Mouse (Mus musculus) layer of hippocampus, adult 8-10 months (tissue): ENCODE data around the gene Aldh1a2. TPM values are rescaled to one million over a fixed set of nuclear protein-coding genes. Genes with fewer than 3 reads are reported as not detected.

Source experiments
- total RNA-seq, 4 experiments: library from RNA; stranded (reverse); gene quantifications; 2 replicates each; pipeline ENCODE4 v1.2.4; 2022

The Aldh1a2 gene
- total RNA-seq, 4 experiments from 2014 or later = 6.8 to 9.7 (median 8.4) TPM

Other genes starting within 250 kb of the Aldh1a2 start
- gene Aqp9, start 47.1 kb upstream of the Aldh1a2 start, total RNA-seq = 1 to 10 TPM; 1.3 to 4.0 (median 3.1) TPM